Mouse (Mus musculus) hindbrain, postnatal 0 days (tissue): ENCODE measurements around the gene Foxj1. TPM values are rescaled to one million over a fixed set of nuclear protein-coding genes. Genes with fewer than 3 reads are reported as not detected.

Experiments
- ATAC-seq: fragments of 200-750 bp; cut with Nextera tagmentation; 2 replicates; pipeline ENCODE4 v1.8.0; 2017; ENCODE audit warnings: mild to moderate bottlenecking, moderate TSS enrichment, moderate library complexity
- DNase-seq: peaks from one replicate; pipeline ENCODE4 v3.0.0-alpha.2; 2015; ENCODE audit warnings: low spot score
- H3K27ac ChIP-seq: fragments of 300-500 bp; sonication (generic); 2 replicates; pipeline ENCODE4 v1.5.1; 2014; ENCODE audit warnings: mild to moderate bottlenecking
- H3K27me3 ChIP-seq: fragments of 300-500 bp; sonication (generic); 2 replicates; pipeline ENCODE4 v1.6.1; 2014; ENCODE audit warnings: low read length, mixed read lengths; ENCODE audit not compliant: insufficient read depth
- H3K36me3 ChIP-seq: fragments of 300-500 bp; sonication (generic); 2 replicates; pipeline ENCODE4 v1.6.1; 2014; ENCODE audit warnings: low read length, mixed read lengths; ENCODE audit not compliant: insufficient read depth
- H3K4me1 ChIP-seq: fragments of 300-500 bp; sonication (generic); 2 replicates; pipeline ENCODE4 v1.6.1; 2014; ENCODE audit warnings: antibody characterized with exemption, low read length, mixed read lengths; ENCODE audit not compliant: insufficient read depth
- H3K4me2 ChIP-seq: fragments of 300-500 bp; sonication (generic); 2 replicates; pipeline ENCODE4 v1.6.1; 2014; ENCODE audit warnings: low read depth, mild to moderate bottlenecking, low read length, moderate library complexity, mixed read lengths
- H3K4me3 ChIP-seq: fragments of 300-500 bp; sonication (generic); 2 replicates; pipeline ENCODE4 v1.5.1; 2014; ENCODE audit warnings: low read length
- H3K9ac ChIP-seq: fragments of 300-500 bp; sonication (generic); replicated peaks from 2 replicates; pipeline ENCODE4 v1.6.1; 2014; ENCODE audit warnings: mild to moderate bottlenecking, low read length, moderate library complexity, mixed read lengths
- H3K9me3 ChIP-seq: fragments of 300-500 bp; sonication (generic); 2 replicates; pipeline ENCODE4 v1.6.1; 2016; ENCODE audit warnings: low read length, mixed read lengths
- CTCF ChIP-seq: IDR thresholded peaks from 2 replicates; pipeline ENCODE4 v1.5.1; 2016; ENCODE audit warnings: antibody characterized with exemption, control low read depth, low read depth
- WGBS: fragments of 180-500 bp; shearing (Covaris S2); extraction: QIAGEN DNeasy Blood & Tissue Kit; methylation state at CpG from one replicate; pipeline ENCODE4 v1.1.7; 2014; 5-methylcytosine and 5-hydroxymethylcytosine counted together
- polyA plus RNA-seq: library from polyadenylated mRNA; unstranded; fragments of >200 nt; fragmentation: Nextera tagmentation; extraction: Ambion mirVana; gene quantifications from 2 replicates; pipeline ENCODE4 v1.2.1, GENCODE M21; 2015
- total RNA-seq: library from RNA; depleted of rRNA; stranded (reverse); fragments of >200 nt; gene quantifications from 2 replicates; pipeline ENCODE4 v1.2.3, GENCODE M21; 2014

The Foxj1 gene
- total and polyA plus RNA-seq, 2 experiments from 2014 or later, result 15.5 to 40.0 TPM

- 0 out of 2 replicates have a peak overlapping the region, but pooled peaks have one; percentile 22 for H3K9ac ChIP-seq
- H3K4me1 ChIP-seq, result peaks cover 32% of the 10 kb centered on the region
These were observed 1.4 kb downstream of the Foxj1 start for GRCm38 (mm10) chr11:116333526-116334416.

DNA sequence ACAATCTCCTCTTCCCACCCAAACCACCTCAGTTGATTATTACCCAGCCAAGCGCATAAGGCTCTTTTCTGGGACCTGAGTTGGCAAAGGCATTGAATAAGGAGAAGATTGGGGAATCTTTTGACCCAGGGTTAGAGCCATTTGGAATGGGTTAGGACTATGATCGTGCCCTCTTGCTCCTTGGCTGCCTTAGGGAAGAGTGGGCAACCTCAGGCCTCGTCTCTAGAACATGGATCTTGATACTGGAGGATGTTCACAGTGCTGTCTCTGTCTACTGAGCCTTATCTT is 2.3 kb downstream of the Foxj1 start:
- Histone ChIP-seq H3K4me2 (peak overlapping the region; percentile 7; the same call in 1 of the 2 replicates), H3K27me3 (no peaks in the 10 kb centered on the region), H3K9ac (no peak overlapping the region), H3K9me3 (no peaks in the 10 kb centered on the region), H3K36me3 (no peaks in the 10 kb centered on the region), H3K27ac (no peak overlapping the region), H3K4me3 (no peak overlapping the region), H3K4me1 (peaks cover 32% of the 10 kb centered on the region)
- ATAC-seq, result no peak
- 42% methylated on average over 3 of the region's 3 CpGs for WGBS
- DNase-seq, result no peak
- no peak for TF ChIP-seq CTCF

More at GRCm38 (mm10) chr11:116333526-116334416, 1.4 kb downstream of the Foxj1 start:
- DNase-seq, result no peak
- H3K9me3 ChIP-seq, result no peaks in the 10 kb centered on the region
- no peaks in the 10 kb centered on the region for H3K27me3 ChIP-seq
- H3K4me2 ChIP-seq, result peak overlapping the region; percentile 99
- no peak overlapping the region; the same call in 1 of the 2 replicates for H3K27ac ChIP-seq
- no peak for TF ChIP-seq CTCF
- WGBS, result 24% methylated on average over 30 of the region's 31 CpGs
- no peak for ATAC-seq
- H3K36me3 ChIP-seq, result no peaks in the 10 kb centered on the region
- peak overlapping the region; percentile 49 for H3K4me3 ChIP-seq

DNA sequence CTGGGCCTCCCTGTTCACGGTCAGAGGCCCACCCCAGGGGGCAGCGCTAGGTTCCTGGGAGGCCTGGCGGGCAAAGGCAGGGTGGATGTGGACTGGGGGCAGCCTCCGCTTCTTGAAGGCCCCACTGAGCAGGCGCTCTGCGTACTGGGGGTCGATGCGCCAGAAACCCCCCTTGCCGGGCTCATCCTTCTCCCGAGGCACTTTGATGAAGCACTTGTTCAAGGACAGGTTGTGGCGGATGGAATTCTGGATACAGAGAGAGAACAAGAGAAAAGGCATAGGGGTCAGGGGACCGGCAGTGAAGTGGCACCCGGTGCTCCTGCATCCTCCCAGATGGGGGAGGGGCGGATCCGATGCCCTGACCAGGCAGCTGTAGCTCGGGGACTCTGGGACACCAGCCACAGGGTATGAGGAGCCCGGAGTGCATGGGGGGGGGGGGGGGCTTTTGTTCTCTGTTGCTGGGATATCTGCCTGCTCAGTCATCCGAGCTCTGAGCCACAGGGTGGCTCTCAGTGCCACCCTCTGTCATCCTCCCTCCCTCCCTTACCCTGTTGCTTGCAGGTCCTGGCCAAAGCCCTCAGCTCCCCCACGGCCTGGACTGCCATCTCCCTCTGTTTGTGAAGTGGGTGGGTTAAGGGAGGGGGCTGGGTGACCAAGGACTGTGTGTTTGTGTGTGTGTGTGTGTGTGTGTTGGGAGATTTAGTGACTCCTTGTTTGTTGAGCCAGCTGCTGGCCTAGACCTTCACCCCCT is 2.8 kb downstream of the Foxj1 start:
- H3K9me3 ChIP-seq, result no peaks in the 10 kb centered on the region
- no peak for TF ChIP-seq CTCF
- ATAC-seq (peak; percentile 46), DNase-seq (peak; percentile 62)
- H3K36me3 ChIP-seq, result no peaks in the 10 kb centered on the region
- no peak overlapping the region for H3K27ac ChIP-seq
- H3K9ac ChIP-seq, result 0 out of 2 replicates have a peak overlapping the region, but pooled peaks have one; percentile 13
- 16% methylated on average over 19 of the region's 19 CpGs for WGBS
- H3K4me3 ChIP-seq, result no peak overlapping the region
- 0 out of 2 replicates have a peak overlapping the region, but pooled peaks have one; percentile 10 for H3K4me2 ChIP-seq
- peaks cover 32% of the 10 kb centered on the region for H3K4me1 ChIP-seq
- H3K27me3 ChIP-seq, result no peaks in the 10 kb centered on the region

GRCm38 (mm10) chr11:116330211-116330518 is 5.0 kb downstream of the Foxj1 start:
- Histone ChIP-seq H3K9ac (peak overlapping the region; percentile 28; the same call in 1 of the 2 replicates), H3K4me3 (no peak overlapping the region), H3K36me3 (no peaks in the 10 kb centered on the region), H3K4me2 (no peak overlapping the region), H3K4me1 (peaks cover 20% of the 10 kb centered on the region), H3K9me3 (no peaks in the 10 kb centered on the region), H3K27ac (peak overlapping the region; percentile 79), H3K27me3 (no peaks in the 10 kb centered on the region)
- peak; percentile 28 for DNase-seq
- ATAC-seq, result no peak
- 32% methylated on average over 7 of the region's 7 CpGs for WGBS
- TF ChIP-seq CTCF, result no peak

GRCm38 (mm10) chr11:116329314-116330210 is 5.6 kb downstream of the Foxj1 start:
- H3K4me2 ChIP-seq, result no peak overlapping the region
- ATAC-seq (peak; percentile 64), DNase-seq (peak; percentile 81)
- no peaks in the 10 kb centered on the region for H3K27me3 ChIP-seq
- H3K36me3 ChIP-seq, result no peaks in the 10 kb centered on the region
- no peak overlapping the region for H3K4me3 ChIP-seq
- WGBS, result 19% methylated on average over 18 of the region's 18 CpGs
- H3K27ac ChIP-seq, result peak overlapping the region; percentile 79
- H3K9ac ChIP-seq, result peak overlapping the region; percentile 28; the same call in 1 of the 2 replicates
- no peaks in the 10 kb centered on the region for H3K9me3 ChIP-seq
- no peak for TF ChIP-seq CTCF
- peaks cover 14% of the 10 kb centered on the region for H3K4me1 ChIP-seq

DNA sequence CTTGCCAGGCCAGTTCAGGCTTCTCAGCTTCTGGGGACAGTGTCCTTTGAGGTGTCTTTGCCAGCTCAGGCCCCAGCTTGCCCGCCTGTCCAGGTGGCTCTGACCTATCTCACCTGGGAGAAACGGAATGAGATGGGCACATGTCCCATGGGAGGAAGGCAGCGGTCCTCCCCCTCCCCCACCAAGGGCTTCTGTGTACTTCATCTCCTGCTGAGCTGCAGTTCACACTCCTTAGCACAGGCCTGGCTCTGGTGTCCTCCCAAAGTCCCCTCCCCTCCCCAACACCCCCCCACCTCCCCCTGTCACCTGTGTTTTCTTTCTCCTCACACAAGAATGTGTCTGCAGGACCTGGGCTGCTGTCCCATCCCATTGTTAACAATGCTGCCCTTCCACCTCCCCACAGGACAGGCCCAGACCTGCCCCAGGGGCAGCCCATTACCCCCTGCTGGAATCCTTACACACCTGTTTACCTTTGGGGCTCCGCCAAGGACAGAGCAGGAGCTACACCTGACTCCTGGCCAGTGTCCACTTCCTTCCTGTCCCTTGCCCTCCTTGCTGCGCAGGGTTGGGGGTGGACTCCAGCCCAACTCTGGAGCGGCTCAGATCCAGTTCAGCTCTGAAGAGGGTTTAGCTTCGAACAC is 8.1 kb downstream of the Foxj1 start:
- Histone ChIP-seq H3K4me3 (no peak overlapping the region), H3K9me3 (no peaks in the 10 kb centered on the region), H3K36me3 (no peaks in the 10 kb centered on the region), H3K27me3 (no peaks in the 10 kb centered on the region), H3K4me1 (peaks cover 9% of the 10 kb centered on the region), H3K27ac (no peak overlapping the region), H3K4me2 (no peak overlapping the region), H3K9ac (no peak overlapping the region)
- TF ChIP-seq CTCF, result no peak
- DNase-seq (no peak), ATAC-seq (no peak)
- WGBS, result 78% methylated on average over 7 of the region's 7 CpGs
